Mouse (Mus musculus): Measurements from ENCODE around the gene Gas7. TPM values are rescaled to one million over a fixed set of nuclear protein-coding genes. Genes with fewer than 3 reads are reported as not detected.
A peak's percentile ranks its signal among the peaks of the same experiment; 100 is the strongest.

Gas7 gene
- total and polyA plus RNA-seq, 2 experiments = 1.5 to 1.7 TPM

GRCm38 (mm10) chr11:67622340-67622739 lies 167.1 kb downstream of the Gas7 start:
- 82% methylated on average over 7 of the region's 7 CpGs for WGBS
- H3K79me2 ChIP-seq (ENCODE audit: control insufficient read depth, insufficient read depth, low read length) = no peaks in the 10 kb centered on the region
- DNase-seq (ENCODE audit: extremely low read depth, low read depth, low spot score) = no peak

GRCm38 (mm10) chr11:67627179-67627578 lies 171.9 kb downstream of the Gas7 start:
- WGBS = 47% methylated on average over 7 of the region's 7 CpGs
- TF ChIP-seq CTCF (IDR thresholded peaks at IDR 0.05; ENCODE audit: low read depth, low read length) = no peak
- TF ChIP-seq POLR2A (IDR thresholded peaks at IDR 0.05; ENCODE audit: extremely low read depth, insufficient read depth, low read length) = no peak
- H3K9ac ChIP-seq (ENCODE audit: low read depth, low read length) = no peak overlapping the region
- DNase-seq (ENCODE audit: extremely low read depth, low read depth, low spot score) = peak; percentile 89
- H3K4me3 ChIP-seq (ENCODE audit: insufficient read depth, low read depth, low read length) = no peak overlapping the region
- H3K27me3 ChIP-seq (ENCODE audit: control insufficient read depth, insufficient read depth, low read length) = no peaks in the 10 kb centered on the region
- H3K27ac ChIP-seq (replicated peaks; ENCODE audit: insufficient read depth, low read depth, low read length) = peak overlapping the region; percentile 80
- no peaks in the 10 kb centered on the region for H3K79me2 ChIP-seq (ENCODE audit: control insufficient read depth, insufficient read depth, low read length)
- H3K4me1 ChIP-seq (ENCODE audit: control insufficient read depth, insufficient read depth, low read length) = peaks cover 20% of the 10 kb centered on the region
- no peaks in the 10 kb centered on the region for H3K36me3 ChIP-seq (ENCODE audit: control insufficient read depth, insufficient read depth, low read length)

More at GRCm38 (mm10) chr11:67622340-67622739, 167.1 kb downstream of the Gas7 start:
- H3K36me3 ChIP-seq (ENCODE audit: control insufficient read depth, insufficient read depth, low read length) = no peaks in the 10 kb centered on the region
- no peak overlapping the region for H3K9ac ChIP-seq (ENCODE audit: low read depth, low read length)
- H3K27me3 ChIP-seq (ENCODE audit: control insufficient read depth, insufficient read depth, low read length) = no peaks in the 10 kb centered on the region
- no peak overlapping the region for H3K4me3 ChIP-seq (ENCODE audit: insufficient read depth, low read depth, low read length)
- peaks cover 7% of the 10 kb centered on the region for H3K4me1 ChIP-seq (ENCODE audit: control insufficient read depth, insufficient read depth, low read length)
- H3K27ac ChIP-seq (replicated peaks; ENCODE audit: insufficient read depth, low read depth, low read length) = no peak overlapping the region
- TF ChIP-seq POLR2A (IDR thresholded peaks at IDR 0.05; ENCODE audit: extremely low read depth, insufficient read depth, low read length) = no peak
- TF ChIP-seq CTCF (IDR thresholded peaks at IDR 0.05; ENCODE audit: low read depth, low read length) = no peak

- Histone ChIP-seq H3K27me3 (ENCODE audit: control insufficient read depth, insufficient read depth, low read length) (no peaks in the 10 kb centered on the region), H3K4me1 (ENCODE audit: control insufficient read depth, insufficient read depth, low read length) (peaks cover 25% of the 10 kb centered on the region), H3K4me3 (ENCODE audit: insufficient read depth, low read depth, low read length) (no peak overlapping the region), H3K36me3 (ENCODE audit: control insufficient read depth, insufficient read depth, low read length) (no peaks in the 10 kb centered on the region), H3K79me2 (ENCODE audit: control insufficient read depth, insufficient read depth, low read length) (no peaks in the 10 kb centered on the region), H3K27ac (replicated peaks; ENCODE audit: insufficient read depth, low read depth, low read length) (peak overlapping the region; percentile 80), H3K9ac (ENCODE audit: low read depth, low read length) (no peak overlapping the region)
- peak; percentile 97 for DNase-seq (ENCODE audit: extremely low read depth, low read depth, low spot score)
- TF ChIP-seq POLR2A (IDR thresholded peaks at IDR 0.05; ENCODE audit: extremely low read depth, insufficient read depth, low read length) = no peak
- TF ChIP-seq CTCF (IDR thresholded peaks at IDR 0.05; ENCODE audit: low read depth, low read length) = no peak
- 25% methylated on average over 2 of the region's 2 CpGs for WGBS
Observed at GRCm38 (mm10) chr11:67628522-67628921, 173.3 kb downstream of the Gas7 start.

GRCm38 (mm10) chr11:67632906-67633305 lies 177.7 kb downstream of the Gas7 start:
- no peak overlapping the region for H3K27ac ChIP-seq (replicated peaks; ENCODE audit: insufficient read depth, low read depth, low read length)
- no peak for TF ChIP-seq POLR2A (IDR thresholded peaks at IDR 0.05; ENCODE audit: extremely low read depth, insufficient read depth, low read length)
- no peak for TF ChIP-seq CTCF (IDR thresholded peaks at IDR 0.05; ENCODE audit: low read depth, low read length)
- no peaks in the 10 kb centered on the region for H3K79me2 ChIP-seq (ENCODE audit: control insufficient read depth, insufficient read depth, low read length)
- peak; percentile 77 for DNase-seq (ENCODE audit: extremely low read depth, low read depth, low spot score)
- WGBS = 32% methylated on average over 8 of the region's 8 CpGs
- no peak overlapping the region for H3K4me3 ChIP-seq (ENCODE audit: insufficient read depth, low read depth, low read length)
- H3K4me1 ChIP-seq (ENCODE audit: control insufficient read depth, insufficient read depth, low read length) = peaks cover 13% of the 10 kb centered on the region
- no peaks in the 10 kb centered on the region for H3K27me3 ChIP-seq (ENCODE audit: control insufficient read depth, insufficient read depth, low read length)
- H3K9ac ChIP-seq (ENCODE audit: low read depth, low read length) = no peak overlapping the region
- no peaks in the 10 kb centered on the region for H3K36me3 ChIP-seq (ENCODE audit: control insufficient read depth, insufficient read depth, low read length)

GRCm38 (mm10) chr11:67633620-67634229 lies 178.5 kb downstream of the Gas7 start:
- no peak overlapping the region for H3K4me3 ChIP-seq (ENCODE audit: insufficient read depth, low read depth, low read length)
- H3K27me3 ChIP-seq (ENCODE audit: control insufficient read depth, insufficient read depth, low read length) = no peaks in the 10 kb centered on the region
- no peaks in the 10 kb centered on the region for H3K79me2 ChIP-seq (ENCODE audit: control insufficient read depth, insufficient read depth, low read length)
- peaks cover 8% of the 10 kb centered on the region for H3K4me1 ChIP-seq (ENCODE audit: control insufficient read depth, insufficient read depth, low read length)
- 83% methylated on average over 3 of the region's 3 CpGs for WGBS
- no peak overlapping the region for H3K9ac ChIP-seq (ENCODE audit: low read depth, low read length)
- no peak overlapping the region for H3K27ac ChIP-seq (replicated peaks; ENCODE audit: insufficient read depth, low read depth, low read length)
- TF ChIP-seq POLR2A (IDR thresholded peaks at IDR 0.05; ENCODE audit: extremely low read depth, insufficient read depth, low read length) (no peak), CTCF (IDR thresholded peaks at IDR 0.05; ENCODE audit: low read depth, low read length) (no peak)
- no peaks in the 10 kb centered on the region for H3K36me3 ChIP-seq (ENCODE audit: control insufficient read depth, insufficient read depth, low read length)
- no peak for DNase-seq (ENCODE audit: extremely low read depth, low read depth, low spot score)

- no peak for DNase-seq (ENCODE audit: extremely low read depth, low read depth, low spot score)
- H3K27ac ChIP-seq (replicated peaks; ENCODE audit: insufficient read depth, low read depth, low read length) = no peak overlapping the region
- H3K27me3 ChIP-seq (ENCODE audit: control insufficient read depth, insufficient read depth, low read length) = no peaks in the 10 kb centered on the region
- no peaks in the 10 kb centered on the region for H3K79me2 ChIP-seq (ENCODE audit: control insufficient read depth, insufficient read depth, low read length)
- H3K4me3 ChIP-seq (ENCODE audit: insufficient read depth, low read depth, low read length) = no peak overlapping the region
- H3K36me3 ChIP-seq (ENCODE audit: control insufficient read depth, insufficient read depth, low read length) = no peaks in the 10 kb centered on the region
- peaks cover 6% of the 10 kb centered on the region for H3K4me1 ChIP-seq (ENCODE audit: control insufficient read depth, insufficient read depth, low read length)
- 66% methylated on average over 4 of the region's 4 CpGs for WGBS
- H3K9ac ChIP-seq (ENCODE audit: low read depth, low read length) = no peak overlapping the region
- no peak for TF ChIP-seq POLR2A (IDR thresholded peaks at IDR 0.05; ENCODE audit: extremely low read depth, insufficient read depth, low read length)
Observed at GRCm38 (mm10) chr11:67636201-67636600, 181.0 kb downstream of the Gas7 start.

Data from liver, adult 2 months (tissue).